Mouse (Mus musculus) activated CD4-positive, CD25-positive, alpha-beta regulatory T cell, adult 4 months (primary cell): Measurements from ENCODE around the gene Dennd4c. TPM values are rescaled to one million over a fixed set of nuclear protein-coding genes. Genes with fewer than 3 reads are reported as not detected.
A peak's percentile ranks its signal among the peaks of the same experiment; 100 is the strongest.

Experiments
- ATAC-seq: one replicate; pipeline ENCODE4 v1.8.0; 2017
- polyA plus RNA-seq, 2 experiments: library from polyadenylated mRNA; unstranded; fragments of 100-300 nt; shearing (Covaris generic); gene quantifications; one replicate each; pipeline ENCODE4 v1.2.1; 2017

Gene Dennd4c
- 1 to 10 TPM; 7.5 to 8.0 TPM for polyA plus RNA-seq

DNA sequence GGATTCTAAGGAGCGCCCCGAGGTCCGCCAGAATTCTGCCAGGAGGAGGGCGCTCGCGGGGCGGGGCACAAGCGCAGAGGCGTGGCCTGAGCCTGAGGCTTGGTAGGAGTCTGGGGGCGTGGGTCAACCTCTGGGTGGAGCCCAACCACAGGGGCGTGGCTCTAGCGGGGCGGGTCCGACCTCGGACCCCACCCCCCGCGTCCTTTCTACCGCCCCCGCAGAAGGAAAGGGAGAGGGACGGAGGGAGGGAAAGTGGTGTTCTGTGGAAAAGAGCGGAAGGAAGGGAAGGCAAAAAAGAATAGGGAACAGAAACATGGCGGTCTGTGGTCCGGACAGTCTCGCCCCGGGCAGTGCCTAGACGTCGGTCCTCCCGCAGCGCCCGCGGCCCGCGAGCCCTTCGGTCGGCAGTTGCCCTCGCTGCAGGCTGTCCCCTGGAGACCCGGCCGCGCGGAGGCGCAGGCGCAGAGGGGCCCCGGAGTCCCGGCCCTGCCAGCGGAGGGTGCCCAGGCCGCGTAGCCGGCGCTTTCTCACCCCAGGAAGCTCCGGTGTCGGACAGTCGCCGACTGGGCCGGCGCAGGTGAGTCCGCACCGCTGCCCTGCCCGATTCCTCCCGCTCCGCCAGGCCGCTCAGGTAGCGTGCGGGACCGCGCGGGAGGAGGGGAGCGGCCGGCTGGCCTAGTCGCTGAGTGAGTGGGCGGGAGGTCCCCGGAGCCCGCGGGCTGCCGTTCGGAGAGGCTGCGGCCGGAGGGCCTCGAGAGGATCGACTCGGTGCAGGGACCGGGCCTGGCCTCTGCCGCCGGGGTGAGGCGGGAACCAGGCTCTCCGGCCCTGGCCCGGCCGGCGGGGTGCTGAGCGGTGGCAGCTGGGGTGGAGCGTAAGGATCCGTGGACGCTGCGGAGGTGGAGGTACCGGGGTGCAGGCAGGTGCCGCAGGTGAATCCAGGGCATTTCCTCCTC lies at the start of gene Dennd4c:
Dennd4c (plus strand) TSS at position 220 of the 956 bp plus-strand sequence.
- peak; percentile 76 for ATAC-seq

DNA sequence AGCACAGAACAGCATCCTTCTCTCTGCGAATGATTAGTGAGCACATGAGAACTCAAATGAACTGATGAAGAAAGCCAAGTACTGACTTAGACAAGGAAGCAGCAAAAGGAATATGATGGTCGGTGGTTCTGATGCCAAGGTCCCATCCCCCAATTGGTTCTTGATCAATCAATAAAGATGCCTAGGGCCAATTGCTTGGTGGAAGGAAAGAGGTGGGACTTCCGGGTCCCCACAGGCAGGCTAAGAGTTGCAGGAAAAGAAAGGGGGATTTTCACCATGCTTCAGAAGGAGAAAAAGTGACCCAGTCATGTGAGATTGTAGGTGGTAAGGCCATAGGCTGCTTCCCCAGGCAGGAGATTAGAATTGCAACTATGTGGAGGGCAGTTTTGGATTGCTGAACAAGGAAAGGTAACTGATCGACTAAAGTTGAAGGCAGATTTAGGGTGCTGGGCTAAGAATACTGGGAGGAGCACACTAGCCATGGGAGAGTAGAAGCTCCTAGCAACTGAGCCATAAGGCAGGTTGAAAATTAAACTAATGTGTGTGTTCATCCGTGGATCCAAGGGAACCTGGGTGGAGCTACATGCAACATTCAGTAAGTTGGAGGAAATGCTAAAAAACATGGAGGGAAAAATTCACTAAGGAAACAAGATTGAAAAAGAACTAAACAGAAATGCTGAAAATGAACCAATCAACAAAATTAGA lies 49.0 kb upstream of the Dennd4c start:
- no peak for ATAC-seq

DNA sequence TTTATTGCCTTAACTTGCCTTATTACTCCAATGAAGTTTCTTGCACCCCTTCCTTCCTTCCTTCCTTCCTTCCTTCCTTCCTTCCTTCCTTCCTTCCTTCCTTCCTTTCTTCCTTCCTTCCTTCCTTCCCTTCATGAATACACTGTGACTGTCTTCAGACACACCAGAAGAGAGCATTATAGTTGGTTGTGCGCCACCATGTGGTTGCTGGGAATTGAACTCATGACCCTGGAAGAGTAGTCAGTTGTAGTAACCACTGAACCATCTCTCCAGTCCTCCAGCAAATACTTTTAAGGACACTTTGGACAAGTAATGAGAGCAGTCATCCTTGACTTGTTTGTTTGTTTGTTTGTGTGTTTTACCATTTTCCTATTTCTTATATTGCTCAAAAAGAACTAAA lies 39.6 kb upstream of the Dennd4c start:
- ATAC-seq: no peak

DNA sequence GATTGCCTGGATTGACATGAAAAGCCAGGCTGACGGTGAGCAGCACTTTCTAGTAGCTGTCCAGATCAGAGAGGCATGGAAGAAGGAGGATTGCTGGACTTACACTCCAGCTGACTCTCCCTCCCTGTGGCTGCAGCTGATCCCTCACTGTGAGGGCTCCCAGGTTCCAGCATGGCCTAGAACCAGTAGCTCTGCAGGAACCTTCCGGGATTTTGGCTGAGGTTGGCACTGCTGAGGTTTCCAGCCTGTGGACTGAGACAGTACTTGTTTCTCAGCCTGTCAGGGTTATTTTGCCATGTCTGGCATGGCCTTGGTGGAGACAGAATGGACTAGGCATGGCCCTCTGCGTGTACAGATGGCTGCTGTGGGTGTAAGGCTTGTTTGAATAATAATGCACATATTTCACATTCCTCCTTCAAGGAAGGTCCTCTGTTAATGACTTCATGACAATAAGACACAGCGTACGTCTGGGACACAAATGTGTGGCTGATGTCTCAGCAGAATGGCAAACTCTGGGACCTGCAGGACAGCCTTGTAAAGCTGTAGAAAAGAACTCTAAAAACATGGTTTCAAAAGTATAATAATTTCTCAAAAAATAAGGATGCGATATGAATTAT lies 38.2 kb upstream of the Dennd4c start:
- ATAC-seq: no peak

DNA sequence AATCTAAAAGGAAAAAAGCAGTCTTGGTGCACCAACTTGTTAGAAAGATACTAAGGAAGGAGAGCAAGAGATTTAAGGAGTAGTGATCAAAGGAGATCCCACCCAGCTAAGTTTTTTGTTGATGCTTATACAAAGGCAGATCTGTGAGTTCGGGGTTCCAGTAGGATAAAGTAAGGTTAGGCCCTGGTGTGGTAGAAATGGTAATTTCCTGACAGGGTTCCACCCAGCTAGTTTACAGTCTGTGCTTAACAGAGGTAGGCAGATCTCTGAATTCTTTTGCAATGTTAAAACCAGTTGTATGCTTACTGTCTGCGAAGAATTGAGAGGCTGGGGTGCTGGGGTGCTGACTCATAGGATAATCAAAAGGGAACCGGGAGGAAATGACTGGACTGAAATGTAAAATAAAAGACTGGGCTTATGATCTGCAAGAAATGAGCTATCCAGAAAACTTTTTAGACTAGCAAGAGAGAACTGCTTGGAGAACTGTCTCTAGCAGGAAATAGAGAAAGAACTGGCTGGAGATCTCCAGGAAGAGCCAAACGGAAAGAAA lies 37.6 kb upstream of the Dennd4c start:
- ATAC-seq: no peak

DNA sequence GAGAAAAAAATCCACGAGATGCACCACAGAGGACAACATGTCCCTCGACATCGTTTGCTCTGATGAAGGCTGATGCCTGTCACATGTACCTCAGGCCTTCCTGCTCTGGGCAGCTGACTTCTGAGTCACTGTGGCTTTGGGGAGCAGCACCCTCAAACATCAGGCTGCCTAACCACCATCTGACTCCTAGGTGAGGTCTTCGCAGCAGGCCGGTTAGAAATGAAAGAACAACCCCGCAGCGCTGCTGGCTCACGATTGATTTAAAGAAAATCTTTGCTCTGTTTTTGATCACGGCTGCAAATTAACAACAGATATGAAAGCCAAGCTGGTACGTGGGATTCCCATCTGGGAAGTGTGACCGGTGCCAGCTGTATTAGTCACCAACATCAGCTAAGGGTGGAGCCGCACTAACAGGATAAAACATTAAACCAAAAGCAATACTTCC lies 35.6 kb upstream of the Dennd4c start:
- peak; percentile 82 for ATAC-seq

DNA sequence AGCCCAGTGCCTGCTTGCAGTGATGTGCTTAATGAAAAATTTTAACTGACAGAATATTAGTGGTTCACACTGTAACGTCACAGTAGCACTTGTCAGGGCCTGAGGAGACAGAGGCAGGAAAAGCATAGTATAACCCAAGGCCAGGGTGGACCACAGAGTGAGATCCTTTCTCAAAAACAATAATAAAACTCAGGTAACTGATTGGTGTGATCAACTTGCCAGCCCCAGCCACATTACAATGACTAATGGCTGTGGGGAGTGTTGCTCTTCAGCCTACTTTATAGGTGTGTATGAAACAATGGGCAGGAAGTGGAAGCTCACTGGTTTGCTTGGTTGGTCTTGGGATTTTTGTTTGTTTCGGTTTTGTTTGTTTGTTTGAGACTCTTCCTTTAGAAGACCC lies 34.8 kb upstream of the Dennd4c start:
- peak; percentile 55 for ATAC-seq

DNA sequence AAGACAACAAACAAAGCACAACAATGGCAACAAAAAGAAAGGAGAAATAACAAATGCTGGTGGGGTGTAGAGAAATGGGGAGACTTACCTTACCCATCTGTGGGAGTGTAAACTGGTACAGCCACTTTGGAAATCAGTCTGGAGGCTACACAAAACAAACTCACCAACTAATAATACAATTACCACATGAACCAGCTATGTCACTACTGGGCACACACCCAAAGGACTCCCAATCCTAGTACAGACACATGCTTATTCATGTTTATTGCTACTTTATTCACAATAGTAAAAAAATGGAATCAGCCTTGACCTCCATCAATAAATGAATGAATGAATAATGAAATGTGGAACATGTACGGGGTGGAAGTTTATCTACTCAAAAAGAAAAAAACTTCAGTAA lies 33.0 kb upstream of the Dennd4c start:
- ATAC-seq: no peak

DNA sequence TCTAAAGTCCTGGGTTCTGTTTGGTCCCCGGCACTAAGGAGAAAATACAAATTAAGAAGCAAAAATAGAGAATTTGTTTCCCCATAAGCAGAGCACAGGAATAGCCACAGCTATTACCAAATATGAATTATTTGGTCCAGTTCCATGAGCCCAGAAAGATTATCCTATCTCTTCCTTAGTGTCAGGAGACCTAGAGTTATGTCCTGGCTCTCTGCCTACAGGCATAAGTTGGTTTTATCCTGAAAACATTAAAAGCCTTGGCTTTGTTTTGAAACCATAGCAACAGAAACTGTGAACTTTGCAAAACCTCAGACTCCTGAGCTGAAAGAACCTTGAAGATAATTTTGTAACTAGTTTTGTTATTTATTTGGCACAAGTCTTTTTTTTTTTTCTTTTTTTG lies 31.2 kb upstream of the Dennd4c start:
- no peak for ATAC-seq

DNA sequence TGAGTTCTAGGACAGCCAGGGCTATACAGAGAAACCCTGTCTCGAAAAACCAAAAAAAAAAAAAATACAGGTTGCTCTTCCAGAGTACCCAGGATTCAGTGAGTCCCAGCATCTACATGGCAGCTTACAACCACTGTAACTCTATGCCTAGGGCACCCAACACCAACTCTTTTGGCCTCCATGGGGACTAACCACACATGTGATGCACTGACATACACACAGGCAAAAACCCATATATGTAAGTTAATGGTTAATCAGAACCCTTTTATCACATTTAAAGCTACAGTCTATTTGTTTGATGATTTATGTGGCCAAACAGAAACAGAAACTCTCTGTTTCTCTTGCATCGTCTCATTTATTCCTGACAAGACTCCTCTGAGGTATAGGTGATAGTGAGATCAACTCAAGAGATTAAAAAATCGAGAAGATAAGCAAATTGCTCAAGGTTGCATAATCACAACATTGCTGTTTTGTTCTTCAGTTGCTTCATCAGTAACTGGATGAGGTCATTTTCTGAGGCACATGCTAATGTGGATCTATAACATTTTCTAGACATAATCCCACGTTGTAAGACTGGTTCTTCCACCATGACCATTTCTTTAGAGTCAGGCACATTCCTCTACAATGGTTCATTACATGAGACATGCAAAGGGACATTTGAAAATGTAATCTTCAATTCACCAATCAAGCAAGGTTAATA lies 29.3 kb upstream of the Dennd4c start:
- no peak for ATAC-seq

DNA sequence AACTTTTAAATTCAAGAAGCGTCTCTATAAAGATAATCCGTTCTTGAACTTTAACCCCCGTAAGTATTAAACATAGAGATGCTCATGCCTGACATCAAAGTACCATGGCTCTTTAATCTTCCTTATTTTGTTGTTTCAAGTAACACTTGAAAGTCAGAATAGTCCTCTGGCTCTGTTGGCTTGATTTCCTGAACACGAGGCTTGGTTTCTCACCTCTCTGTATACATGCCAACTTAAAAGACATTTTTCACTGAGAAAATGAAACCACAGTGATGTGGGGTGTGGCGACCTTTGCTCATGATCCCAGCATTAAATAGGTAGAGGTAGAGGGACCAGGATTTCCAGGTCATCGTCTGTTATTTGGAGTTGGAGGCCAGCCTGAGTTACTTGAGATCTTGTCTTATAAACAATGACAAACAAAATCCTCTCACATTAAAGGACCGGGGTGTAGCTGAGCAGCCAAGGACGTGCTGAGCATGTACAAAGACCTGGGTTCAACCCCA lies 26.4 kb upstream of the Dennd4c start:
- peak; percentile 43 for ATAC-seq

DNA sequence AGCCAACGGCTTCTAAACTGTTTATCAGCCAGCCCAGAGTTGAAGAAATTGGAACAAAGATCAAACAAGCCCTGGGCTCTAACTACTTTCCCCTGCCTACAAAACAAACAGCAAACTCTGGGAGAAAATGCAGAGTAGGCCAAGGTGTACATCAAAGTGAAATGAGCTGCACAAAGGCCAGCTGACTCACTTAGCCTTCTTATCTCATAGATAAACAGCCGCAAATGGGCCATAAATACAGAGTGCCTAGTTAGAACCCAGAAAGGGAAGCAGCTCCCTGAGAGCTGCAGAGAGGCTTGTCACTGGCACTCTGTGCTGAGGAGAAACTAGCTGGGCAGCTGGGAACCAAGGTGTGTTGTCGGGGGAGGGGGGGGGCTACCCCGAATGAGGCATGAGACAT lies 23.2 kb upstream of the Dennd4c start:
- no peak for ATAC-seq

DNA sequence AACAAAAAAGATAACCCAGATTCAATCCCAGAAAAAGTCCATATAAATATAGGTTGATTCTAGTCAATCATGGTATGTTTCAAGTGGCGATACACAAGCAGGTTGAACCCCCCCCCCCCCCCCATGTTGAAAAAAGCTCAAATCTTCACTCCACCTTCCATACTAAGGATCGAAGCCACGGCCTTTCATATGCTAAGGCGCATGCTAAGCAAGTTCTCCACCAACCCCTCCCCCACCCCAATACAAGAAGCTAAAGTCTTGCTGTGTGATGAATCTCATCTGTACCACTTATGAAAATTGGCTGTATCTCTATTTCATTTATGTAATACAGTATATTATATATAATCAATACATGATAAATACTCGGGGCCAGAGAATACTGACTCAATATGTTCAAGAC lies 22.2 kb upstream of the Dennd4c start:
- ATAC-seq: no peak

DNA sequence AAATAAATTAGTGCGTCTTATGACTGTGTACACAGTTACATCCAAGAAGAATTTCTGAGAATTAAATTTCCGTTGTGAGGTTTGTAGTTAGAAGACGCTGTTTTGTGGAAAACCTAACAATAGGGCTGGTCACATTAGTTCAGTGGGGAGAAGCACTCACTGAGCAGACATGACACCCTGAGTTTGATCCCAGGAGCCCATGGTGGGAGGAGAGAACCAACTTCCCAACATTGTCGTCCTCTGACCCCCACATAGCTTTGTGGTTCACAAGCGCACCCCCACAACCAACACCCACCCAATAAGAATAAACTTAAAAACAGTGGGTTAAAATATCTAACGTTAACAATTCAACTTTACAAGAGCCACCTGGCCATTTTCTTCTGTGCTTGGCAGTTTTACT lies 18.5 kb upstream of the Dennd4c start:
- no peak for ATAC-seq

DNA sequence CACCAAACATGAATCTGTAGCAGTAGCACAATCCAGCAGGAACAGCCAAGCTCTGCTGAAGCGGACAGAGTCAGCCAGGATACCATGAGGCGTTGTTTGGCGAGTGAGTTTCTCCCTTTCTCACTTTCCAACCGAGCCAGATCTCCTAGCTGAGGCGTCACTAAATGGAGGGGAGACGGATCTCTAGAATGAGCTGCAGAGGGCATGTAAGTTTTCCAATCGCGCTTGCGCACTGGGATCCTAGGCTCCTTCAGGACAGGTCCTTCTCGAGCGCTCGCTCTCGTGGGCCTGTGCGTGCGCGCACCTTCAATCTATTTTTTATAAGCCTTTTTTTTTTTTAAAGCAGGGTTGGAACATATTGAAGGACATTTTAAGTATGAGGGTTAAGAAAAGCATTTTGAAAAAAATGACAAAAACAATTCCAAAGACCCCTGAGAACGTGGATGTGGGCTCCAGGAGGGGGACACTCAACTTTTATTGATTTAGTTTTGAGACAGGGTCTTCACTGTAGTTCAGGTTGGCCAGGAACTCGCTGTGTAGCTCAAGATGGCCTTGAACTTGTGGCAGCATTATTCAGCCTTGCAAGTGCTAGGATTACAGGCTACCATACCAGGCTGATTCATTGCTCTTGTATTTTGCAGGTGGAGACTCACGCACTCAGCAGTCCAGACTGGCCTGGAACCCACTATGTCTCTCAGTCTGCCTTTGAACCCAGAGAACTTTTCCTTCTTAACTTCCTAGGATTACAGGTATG lies 14.1 kb upstream of the Dennd4c start:
- ATAC-seq: no peak

DNA sequence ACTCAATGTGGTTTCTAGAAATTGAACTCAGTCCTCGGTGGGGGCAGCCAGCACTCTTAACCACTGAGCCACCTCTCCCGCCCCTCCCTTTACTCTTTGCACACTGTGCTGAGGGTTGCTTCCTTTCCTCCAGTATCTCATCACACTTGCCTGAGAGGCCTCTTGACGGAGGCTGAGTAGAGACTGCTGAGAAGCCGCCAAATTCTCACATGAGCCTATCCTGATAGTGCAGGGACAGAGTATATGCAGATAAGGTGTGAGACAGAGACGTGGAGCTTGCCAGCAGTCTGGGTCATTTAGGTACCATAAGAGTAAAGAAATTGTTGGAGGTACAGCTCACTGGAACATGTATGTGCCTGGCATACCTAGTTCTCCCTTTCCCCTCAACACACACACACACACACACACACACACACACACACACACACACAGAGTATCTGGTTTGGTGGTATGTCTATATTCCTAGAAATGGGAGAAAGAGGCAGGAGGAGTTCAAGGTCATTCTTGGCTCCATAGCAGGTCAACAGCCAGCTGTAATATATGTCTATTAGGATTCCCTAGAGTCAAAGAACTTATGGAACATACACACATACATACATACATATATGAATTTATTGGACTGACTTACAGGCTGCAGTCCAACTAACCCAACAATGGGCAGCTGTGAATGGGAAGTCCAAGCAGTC lies 8.9 kb upstream of the Dennd4c start:
- no peak for ATAC-seq

DNA sequence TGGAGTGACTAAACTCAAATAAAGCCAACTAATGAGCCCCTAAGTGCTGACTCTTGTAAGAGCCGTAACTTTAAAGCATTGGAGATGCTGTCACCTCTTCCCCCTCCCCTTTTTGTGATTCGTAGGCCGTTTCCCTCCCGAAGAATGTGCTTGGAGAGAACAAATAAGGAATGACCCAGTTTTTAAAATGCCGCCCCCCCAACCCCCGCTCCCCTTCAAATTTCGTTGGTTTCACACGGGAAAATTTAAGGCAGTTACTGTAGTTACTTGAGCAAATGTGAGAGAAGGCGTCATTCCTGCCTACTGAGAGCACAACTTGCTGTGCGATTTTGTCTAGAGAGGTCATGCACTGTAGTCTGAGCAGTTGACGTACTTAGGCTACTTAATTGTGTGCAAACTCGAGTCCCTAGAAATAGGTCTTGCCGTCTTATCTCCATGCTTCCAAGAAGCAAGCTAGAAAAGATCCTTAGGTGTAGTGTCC lies 1.0 kb downstream of the Dennd4c start:
- ATAC-seq: no peak

DNA sequence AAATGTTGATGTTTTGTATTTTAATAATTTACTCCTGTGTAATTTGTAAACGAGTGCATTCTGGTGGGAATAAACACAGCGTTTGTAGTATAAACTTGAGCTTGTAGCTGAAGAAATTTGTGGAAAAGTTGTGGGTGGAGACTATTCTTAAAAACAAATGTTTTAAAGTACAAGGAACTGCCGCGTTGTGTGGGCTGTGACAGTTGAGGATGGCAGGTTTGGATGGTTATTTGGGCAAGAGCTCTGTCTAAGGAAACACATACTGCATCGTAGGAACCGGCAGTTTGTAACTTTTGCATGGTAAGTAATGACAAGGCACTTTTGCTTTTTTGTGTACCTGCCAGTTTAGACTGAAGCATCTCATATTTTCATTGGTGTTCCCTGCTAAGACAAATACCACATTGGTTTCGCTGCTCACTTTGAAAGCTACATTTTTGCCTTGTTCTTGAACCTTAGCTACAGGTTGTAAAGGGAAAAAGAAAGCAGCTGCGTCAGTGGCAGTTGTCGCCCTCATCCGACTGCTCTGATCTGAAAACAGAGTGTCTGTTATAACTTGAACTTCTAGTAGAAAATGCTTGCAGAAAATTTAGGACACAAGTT lies 2.1 kb downstream of the Dennd4c start:
- no peak for ATAC-seq

DNA sequence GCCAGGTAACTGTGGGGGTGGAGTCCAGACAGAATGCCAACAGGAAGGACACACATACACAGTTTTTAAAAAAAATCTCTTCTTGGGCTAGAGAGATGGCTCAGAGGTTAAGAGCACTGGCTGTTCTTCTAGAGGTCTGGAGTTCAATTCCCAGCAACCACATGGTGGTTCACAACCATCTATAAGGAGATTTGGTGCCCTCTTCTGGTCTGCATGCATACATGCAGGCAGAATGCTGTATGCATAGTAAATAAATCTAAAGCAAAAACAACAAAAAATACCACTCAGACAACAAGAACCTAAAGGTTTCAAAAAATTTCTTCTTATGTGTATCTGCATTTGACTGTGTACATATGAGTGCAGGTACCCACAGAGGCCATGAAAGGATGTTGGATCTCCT lies 16.0 kb downstream of the Dennd4c start:
- no peak for ATAC-seq

DNA sequence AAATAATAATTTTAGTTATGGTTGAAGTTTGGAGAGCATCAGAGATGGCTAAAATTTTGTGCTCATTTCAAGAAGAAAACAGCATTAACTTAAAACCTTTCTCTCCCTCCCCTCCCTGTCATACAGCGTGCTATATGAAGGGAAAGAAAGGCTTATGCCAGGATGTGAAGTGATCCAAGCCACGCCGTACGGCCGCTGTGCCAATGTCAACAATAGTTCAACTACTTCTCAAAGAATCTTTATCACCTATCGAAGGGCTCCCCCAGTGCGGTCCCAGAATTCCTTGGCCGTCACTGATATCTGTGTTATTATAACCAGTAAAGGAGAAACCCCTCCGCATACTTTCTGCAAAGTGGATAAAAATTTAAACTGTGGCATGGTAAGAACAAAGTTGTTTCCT lies 29.2 kb downstream of the Dennd4c start:
- ATAC-seq: no peak
